Mouse (Mus musculus) layer of hippocampus, postnatal 25 days (tissue): ENCODE results near the gene Mpc1. TPM values are rescaled to one million over a fixed set of nuclear protein-coding genes. Genes with fewer than 3 reads are reported as not detected.
A peak's percentile ranks its signal among the peaks of the same experiment; 100 is the strongest.

Experiments used
- DNase-seq, 2 experiments: peaks; one replicate each; pipeline ENCODE4 v3.0.0; 2022; ENCODE audit warnings: mixed read lengths in 2 of 2, low spot score in 1 of 2; ENCODE audit errors: extremely low spot score in 1 of 2
- total RNA-seq, 2 experiments: library from RNA; stranded (reverse); gene quantifications; 2 replicates each; pipeline ENCODE4 v1.2.3; 2021

Gene Mpc1
- total RNA-seq, 2 experiments from 2014 or later, result 149 to 159 TPM

DNA sequence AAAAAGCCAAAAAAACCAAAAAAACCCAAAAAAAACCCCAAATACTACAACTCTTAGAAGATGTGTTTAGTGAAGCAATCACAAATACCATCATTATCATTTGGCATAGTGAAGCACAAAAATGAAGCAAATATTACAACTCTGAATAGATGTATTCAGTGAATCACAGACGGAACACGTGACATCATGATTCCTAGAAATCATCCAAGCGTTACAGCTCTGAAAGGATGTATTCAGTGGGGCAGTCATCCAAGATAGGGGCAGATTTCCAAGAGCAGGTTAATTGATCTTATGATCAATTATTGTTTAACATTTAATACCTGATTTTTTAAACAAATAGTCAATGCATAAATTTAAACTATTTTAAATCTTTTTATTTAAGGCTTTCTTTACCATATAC lies 5.4 kb upstream of the Mpc1 start:
- DNase-seq, result no peak

DNA sequence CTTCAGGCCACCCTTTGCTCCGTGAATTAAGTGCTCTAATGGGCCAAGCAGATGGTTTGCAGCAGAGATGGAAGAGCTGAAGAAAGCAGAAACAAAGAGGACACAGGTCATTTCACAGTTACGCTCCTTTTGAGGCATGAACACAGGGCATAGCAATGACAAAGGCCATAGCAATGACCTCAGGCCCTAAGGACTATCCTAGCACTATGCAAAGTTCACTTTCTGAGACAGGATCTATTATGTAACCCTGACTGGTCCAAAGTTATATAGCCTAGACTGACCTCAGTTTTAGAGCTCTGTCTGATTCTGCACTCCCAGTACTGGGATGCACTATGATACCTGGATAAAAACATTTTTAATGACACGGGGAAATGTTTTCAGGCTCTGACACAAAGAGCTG lies 4.3 kb upstream of the Mpc1 start:
- DNase-seq, result no peak

DNA sequence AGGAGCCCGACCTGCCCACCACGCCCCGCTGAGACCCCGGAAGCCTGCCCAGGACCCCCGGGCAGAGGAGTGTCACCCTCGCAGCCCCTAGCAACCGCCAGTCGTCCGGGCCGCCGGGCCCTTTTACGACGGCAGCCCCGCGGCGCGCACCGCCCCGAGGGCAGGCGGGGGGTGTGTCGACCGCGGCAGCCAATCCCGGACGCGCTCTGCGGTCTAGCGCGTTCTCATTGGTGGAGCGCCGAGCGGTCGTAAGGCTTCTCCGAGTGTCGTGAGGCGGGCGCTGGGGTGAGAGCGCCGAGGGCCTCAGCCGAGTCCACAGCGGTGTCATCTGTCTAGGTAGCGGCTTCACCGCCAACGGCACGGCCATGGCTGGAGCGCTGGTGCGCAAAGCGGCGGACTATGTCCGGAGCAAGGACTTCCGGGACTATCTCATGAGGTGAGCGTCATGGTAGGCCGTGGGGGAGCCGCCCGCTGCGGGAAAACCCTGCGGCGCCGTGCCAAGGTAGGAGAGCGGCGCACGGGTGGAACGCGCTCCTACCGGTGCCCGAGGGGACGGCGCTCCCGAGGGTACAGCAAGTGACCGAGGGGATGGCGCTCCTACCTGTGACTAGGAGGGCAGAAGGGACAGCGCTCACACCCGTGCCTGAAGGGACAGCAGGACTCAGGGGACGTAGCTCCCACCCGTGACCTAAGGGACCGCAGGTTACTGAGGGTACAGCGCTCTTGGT lies 986 bp downstream of the Mpc1 start:
- DNase-seq, result peak; percentile 81 to 91

DNA sequence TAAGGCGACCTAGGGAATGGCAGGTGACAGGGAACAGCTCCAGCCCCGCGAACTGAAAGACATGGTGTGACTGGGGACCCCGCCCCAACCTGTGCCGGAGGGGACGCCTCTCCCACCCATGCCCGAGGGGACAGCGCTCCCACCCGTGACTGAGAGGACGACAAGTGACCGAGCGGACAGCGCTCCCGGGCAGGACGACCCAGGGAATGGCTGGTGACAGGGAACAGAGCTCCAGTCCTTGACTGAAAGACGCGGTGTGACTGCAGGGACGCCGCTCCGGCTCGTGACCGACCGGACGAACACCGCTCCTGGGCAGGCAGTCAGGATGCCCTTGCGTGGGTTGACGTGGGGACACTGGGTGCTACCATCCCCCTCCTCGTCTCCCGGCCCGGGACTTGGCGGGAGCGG lies 1.6 kb downstream of the Mpc1 start:
- DNase-seq, result peak; percentile 11 to 21

DNA sequence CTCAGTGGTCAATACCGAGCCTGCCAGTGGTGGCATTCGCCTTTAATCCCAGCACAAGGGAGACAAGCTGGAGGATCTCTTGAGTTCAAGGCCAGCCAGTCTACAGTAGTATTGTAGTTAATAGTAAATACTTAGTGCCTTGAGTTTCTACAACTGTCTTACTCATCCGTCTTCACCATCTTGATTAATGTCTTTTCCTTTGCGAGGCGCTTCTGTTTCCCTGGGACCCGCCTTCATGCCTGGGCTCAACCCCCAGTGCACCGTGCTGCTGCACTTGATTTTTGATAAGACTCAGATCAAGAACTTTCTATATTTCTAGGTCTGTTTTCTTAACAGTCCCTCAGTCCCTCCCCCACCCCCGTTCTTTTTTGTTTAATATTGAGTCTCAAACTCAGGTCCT lies 2.4 kb downstream of the Mpc1 start:
- no peak for DNase-seq

DNA sequence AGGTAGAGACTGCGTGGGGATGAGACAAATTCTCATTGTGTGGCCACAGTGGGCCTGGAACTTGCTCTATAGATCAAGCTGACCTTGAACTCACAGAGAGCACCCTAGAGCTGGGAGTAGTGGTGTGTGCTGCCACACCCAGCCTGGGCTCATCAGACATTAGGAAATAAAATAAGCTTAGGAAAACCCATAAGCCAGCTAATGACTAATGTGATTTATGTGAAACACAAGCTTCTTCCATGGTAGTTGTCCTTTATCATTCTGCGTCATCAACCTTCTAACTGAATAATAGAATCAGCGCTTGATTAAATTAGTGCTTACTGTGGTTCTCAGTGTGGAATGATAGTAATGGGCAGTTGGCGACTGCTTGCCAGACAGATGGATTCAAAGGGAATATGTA lies 4.3 kb downstream of the Mpc1 start:
- no peak for DNase-seq

DNA sequence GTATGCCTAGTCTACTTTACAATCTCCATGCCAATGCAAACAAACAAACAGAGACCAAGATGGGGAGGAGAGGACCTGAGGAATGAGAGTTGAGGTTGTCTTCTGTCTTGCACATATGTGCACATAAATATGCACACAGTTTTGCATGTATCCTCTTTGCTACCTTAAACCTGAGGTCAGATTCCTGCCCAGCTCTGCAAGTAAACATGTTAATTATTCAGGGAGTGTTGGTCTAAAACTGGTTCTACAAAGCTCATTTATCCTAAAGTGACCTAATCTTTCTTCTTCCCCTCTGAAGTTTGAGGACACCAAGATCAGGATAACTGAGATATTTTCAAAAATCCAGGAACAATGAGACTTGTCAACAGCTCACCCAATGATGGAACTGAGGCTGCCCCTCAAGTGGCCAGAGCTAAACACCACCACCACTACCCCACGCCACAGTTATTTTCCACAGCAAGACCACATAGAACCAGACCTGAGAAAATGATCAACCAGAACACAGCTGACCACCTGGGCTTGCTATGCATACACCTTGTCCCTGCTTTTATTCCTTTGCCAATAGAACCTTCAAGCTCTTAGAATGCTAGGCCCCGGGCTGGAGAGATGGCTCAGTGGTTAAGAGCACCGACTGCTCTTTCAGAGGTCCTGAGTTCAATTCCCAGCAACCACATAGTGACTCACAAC lies 7.4 kb downstream of the Mpc1 start:
- no peak for DNase-seq

DNA sequence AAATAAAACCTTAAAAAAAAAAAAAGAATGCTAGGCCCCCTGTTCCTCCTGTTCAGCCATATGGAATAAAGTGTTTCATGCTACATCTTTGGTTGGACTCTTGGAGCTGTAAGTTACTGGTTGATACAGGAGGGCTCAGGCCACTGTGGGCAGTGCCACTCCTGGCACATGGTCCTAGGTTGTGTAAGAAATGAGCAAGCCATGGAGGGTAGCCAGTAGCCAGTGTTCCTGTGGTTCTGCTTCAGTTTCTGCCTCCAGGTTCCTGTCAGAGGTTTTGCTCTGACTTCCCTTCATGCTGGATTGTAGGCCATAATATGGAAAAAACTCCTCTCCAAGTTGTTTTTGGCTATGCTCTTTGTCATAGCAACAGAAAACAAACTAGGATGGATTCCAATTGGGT lies 8.0 kb downstream of the Mpc1 start:
- DNase-seq, result no peak

DNA sequence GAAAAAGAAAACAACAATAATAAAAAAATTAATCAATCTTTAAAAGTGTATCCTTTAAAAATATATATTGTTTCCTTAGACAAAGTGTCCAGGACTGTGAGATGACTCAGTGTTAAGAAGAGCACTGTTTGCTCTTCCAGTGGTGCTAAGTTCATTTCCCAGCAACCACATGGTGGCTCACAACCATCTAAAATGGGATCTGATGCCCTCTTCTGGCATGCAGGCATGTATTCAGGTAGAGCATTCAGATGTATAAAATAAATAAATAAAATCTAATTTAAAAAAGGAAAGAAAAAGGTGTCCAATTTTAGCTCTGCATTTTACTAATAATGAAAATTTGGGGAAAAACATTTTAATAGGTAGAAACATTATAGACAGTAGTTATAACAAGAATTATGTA lies 13.1 kb downstream of the Mpc1 start:
- DNase-seq, result no peak

DNA sequence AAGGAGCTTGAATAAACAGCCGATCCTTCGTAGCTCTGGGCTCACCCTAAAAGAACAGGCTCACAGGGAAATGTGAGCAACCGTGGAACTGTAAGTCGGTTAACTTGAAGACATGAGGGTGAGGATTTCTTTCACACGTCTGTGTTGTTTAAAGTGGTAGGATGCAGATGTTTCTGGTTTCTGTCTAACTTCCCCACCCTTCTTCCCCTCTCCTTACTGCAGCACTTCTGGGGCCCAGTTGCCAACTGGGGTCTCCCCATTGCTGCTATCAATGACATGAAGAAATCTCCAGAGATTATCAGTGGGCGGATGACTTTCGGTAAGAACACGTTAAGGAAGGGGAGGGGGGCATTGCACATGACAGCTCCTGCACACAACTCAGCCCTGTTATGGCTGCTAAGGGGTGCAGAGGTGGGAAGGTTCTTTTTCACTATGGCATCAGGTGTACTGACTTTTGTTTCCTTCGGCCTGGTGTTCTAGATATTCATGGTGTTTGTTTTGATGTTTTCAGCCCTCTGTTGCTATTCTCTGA lies 13.7 kb downstream of the Mpc1 start:
- no peak for DNase-seq

DNA sequence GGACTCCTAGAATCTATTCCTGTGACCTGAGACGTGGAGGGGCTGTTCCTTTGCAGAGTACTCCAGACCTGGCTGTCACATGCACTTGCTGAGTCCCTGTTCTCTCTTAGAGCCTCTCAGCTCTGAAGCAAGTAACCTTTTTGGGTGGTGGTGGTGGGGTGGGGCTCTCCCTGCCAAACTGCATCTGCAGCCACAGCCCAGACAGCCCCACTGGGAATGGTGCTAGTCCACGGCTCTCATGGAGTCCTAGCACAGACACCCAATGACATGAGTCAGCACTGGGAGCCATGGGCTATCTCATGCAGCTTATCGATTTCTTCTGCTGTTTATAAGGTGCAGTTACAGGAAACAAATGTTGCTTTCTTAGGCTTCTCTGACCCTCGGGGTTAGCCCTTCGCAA lies 15.0 kb downstream of the Mpc1 start:
- DNase-seq, result no peak

DNA sequence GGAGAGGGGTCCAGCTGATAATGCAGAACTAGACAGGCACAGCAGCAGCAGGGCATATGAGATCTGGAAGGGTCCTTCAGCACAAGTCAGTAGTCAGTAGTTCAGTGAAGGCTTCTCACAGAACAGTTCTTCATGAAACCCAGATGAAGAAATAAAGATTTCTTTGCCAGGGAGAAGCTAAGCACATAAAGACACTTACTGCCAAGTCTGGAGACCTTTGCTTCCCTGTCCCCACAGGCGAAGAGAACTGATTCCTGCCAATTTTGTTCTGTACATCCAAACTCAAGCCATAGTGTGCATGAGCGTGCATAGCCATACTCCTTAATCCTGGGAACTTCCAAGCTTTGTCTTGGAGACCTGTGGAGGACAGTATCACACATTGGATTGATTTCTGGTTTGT lies 15.6 kb downstream of the Mpc1 start:
- no peak for DNase-seq

DNA sequence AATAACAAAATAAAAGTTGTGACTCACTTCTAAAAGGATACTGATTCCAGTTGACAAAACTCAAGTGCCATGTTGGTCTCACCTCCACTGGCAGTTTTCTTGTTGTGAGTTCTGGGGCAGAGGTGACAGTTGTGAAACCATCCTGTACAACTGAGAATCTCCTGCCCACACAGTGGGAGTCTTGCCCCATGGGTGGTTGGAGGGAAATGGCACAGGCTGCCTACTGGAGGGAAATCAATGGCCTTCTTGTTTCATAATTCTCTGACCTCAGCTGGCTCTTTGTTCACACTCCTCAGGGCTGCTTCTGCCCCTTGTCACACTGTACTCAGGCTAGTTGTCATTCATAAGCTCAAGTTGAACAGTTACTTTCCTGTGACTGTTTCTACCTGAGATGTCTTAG lies 16.8 kb downstream of the Mpc1 start:
- DNase-seq, result no peak

DNA sequence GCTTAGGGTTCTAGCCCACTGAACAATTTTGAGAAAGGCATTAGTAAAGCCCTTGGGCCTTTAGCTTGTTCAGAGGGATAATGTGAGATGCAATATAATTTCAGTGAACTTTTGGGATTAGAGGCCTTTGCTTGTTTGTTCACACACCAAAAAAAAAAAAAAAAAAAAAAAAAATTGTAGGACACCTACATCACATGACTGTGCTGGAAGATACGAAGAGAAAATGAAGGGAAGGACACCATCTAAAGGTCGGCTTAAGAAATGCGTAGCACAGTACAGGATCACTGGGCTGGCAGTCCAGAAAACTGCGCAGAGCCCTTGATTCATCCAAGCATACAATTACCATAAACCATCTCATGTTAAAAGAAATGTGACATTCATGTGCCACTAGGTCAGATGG lies 18.8 kb downstream of the Mpc1 start:
- DNase-seq, result no peak

DNA sequence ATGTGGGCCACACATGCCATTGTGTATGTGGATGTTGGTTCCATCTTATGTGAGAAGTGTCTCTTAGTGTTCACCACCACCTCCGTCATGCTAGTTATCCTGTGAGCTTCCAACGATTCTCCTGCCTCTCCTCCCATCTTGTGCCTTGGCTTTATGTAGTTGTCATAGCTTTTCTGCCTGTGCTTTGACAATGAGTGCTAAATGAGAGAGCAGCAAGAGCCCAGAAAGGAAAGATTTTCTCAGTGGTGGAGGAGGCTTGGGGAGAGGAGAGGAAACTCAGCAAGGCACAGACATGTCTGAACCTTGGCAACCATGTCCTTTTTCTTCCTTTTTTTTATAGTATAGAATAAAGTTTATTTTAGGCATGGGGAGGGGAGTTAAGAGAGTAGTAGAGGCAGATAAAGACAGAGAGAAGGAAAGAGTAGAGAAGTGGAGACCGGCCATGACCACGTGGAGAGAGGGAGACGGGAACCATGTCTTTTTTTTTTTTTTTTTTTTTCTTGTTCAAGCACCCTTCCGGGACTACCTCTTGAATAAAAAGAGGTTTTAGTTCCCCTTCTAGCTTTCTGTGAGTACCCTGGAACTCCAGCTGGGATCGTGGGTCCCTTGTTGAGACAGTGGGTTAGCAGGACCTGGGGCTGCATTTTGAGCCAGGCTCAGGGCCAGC lies 20.2 kb downstream of the Mpc1 start:
- no peak for DNase-seq

DNA sequence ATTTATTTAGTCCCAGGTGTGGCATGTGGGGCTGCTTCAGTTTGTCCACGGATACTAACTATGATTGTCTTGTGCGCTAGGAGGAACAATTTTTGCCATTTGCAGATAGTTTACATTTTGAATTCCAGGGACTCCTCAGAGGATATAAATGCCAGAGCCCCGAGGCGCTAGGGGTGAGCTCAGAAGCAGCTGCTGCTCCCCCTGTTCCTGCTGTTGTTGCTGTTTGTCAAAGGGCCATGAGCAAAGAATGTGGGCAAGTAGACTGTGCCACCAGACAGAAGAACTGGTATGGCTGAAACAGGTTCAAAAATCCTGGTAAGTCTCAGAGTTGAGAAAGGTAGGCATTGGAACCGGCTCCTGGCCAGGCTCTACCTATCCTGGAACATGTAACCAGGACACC lies 21.0 kb downstream of the Mpc1 start:
- DNase-seq, result no peak

DNA sequence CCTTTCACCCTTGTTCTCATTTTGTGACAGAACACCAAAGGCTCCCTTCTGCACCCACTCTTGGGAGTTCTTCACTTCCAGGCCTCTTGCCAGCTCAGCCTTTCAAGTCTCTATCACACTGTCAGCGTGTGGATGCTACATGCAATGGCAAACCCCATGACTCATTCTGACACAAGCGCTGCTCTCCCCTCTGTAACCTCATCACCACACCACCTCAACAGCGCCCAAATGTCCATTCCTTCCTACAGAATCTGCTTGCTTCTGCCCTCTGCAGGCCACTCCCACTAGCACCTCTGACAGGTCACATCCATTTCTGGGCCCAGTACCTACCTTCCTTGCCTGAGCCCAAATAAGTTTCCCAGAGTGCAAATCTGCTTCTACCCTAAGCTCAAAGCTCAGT lies 23.1 kb downstream of the Mpc1 start:
- DNase-seq, result no peak

DNA sequence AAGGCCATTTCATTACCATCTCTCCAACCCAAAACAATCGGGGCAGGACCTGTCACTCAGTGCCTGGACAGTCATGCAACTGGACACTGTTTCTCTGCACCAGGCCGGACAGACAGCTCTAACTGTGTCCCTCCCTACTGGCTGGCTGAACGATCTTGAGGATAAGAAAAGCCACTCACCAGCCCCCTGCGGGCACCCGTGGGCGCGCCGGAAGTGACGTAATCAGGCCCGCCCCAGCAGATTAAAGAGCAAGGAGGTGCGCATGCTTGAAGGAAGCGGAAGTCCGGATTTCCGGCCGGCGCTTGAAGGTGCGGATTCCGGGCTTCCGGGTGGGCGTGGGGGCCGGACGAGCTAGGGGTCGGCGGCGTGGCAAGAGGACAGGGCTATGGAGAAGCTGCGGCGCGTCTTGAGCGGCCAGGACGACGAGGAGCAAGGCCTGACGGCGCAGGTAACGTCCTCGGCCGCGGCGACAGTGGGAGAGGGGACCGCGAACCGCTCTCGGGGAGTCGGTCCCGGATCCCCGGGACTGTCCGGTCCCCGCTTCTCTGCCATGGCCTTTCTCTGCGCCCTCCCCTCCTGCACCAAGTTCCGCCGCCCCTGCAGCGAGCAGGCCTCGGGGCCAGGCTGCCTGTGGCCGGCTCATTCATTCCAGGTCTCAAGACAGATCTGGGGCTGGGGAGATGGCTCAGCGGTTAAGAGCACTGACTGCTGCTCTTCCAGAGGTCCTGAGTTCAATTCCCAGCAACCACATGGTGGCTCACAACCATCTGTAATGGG lies 28.3 kb downstream of the Mpc1 start, which contains the start of gene Sft2d1:
Sft2d1 (plus strand) TSS at position 265 of the 777 bp plus-strand sequence.
- DNase-seq, result peak; percentile 96

DNA sequence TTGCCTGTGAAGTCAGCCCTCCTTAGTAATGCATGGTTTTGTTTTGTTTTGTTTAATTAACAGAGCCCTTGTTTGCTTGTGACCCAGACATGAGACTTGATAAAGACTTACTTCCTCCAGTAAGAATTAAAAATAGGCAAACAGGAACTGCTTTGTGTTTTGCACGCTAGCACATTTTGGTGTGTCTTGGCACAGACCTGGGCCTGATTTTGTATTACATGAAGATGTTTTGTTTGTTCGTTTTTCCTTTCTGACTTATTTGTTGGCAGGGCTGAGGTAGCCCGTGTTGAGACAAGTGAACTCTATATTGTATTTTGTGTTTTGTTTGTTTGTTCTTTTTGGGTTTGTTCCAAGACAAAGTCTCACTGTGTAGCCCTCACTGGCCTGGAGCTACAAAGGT lies 29.0 kb downstream of the Mpc1 start:
- no peak for DNase-seq

DNA sequence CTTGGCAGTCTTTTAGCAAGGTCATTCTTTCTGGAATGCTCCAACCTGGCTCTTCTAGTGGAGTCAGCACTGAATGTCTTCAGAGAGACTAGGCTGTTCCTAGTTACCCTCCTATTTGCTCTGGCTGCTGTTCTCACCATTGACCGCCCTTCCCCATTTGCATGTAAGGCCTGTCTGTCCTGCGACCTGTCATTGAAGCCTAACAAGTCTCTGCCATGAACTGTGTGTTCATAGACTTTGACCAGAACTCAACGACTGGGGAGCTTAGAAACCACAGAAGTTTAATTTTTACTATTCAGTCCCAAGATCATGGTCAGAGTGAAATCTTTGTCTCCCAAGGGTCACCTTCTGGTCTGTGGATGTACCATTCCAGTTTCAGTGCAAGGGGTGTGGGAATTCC lies 31.3 kb downstream of the Mpc1 start:
- DNase-seq, result no peak

DNA sequence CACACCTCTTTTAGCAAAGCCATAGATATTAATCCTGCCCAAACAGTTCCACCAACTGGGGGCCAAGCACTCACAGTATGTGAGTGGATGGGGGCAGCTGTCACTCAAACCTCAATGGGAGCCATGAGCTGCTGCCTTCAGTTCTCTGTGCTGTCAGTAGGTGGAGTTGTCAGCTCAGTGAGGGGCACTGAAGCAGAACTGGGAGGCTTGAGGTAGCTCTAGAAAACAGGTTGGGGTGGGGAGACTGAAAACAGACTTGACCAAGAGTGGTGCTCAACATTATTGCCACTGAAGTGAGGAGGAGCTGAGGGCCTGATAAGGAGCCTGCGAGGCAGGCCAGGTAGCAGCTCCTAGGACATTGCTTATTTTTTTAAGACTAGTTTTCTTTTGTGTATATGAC lies 33.5 kb downstream of the Mpc1 start:
- peak in 1 of 2 experiments; percentile 30 for DNase-seq
